Mouse (Mus musculus) fibroblast of lung, adult 2 months (primary cell): Measurements from ENCODE around the gene Hbb-bt.
"Not testable (repeated sequence)": the region's sequence is repeated elsewhere in the genome, so short reads cannot be mapped to it uniquely, and the experiment has no call there.

Source experiments
- DNase-seq: peaks from one replicate; pipeline ENCODE4 v3.0.0-alpha.2; 2011; ENCODE audit warnings: low read depth

Hbb-bt gene

DNA sequence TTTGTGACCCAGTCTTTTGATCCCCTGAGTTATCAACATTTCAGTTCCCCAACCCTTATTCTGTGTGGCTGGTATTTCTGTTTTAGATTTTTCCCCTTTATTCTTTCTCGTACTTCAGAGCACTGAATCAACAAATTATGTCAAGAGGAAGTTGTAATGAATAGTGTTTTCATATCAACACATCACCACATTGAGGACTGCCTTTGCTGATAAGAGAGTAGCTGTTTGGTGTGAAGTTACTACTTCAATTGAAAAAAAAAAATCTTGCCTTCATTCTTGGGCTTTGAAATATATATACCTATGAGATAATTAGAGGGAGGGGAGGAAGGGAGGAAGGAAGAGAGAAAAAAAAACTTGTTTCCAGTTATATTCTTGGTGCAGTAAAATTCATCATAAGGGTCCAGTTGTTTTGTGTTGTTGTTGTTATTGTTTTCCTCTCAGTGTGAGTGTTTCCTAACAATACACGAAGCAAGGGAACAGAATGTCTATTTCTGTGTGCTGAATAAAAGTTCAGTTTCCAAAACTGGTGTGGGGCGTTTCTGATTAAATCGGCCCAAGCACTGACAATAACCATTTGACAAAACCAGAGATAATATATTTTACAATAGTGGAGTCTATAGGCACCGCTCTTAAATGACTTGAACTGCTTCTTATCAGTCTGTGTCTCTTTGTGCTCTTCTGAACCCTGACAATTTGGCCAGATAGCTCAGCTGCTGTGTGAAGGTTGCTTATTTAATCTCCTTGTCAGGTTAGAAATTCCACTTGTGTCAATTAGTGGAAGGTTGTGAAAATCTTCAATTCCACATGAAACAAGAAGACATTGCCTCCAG, 4.6 kb downstream of the Hbb-bt start:
- no peak for DNase-seq

GRCm38 (mm10) chr7:103808120-103808519, 5.7 kb downstream of the Hbb-bt start:
- not testable (repeated sequence) for DNase-seq

- no peak for DNase-seq
Measured at GRCm38 (mm10) chr7:103806856-103807255, 6.9 kb downstream of the Hbb-bt start.

GRCm38 (mm10) chr7:103792669-103793388, 21.0 kb downstream of the Hbb-bt start:
- no peak for DNase-seq

DNA sequence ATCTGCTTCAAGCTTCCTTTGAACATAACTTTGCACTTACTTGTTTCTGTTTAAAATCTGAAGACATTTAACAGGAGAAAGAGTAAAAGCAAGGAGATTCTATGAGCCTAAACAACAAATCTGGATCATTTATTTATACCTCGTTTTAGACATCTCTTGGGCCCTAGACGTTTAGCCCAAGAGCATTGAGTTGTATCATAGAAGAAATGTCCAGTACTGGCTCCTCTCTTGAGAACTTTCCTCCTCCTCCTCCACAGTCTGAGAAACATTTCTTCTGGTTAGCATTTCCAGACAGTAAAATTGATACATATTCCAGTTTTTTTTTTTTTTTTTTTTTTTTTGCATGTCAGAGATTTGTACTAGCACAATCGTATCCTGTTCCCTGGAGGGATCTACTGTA, 22.1 kb downstream of the Hbb-bt start, which contains the start of gene Olfr67:
Gene Olfr67, minus strand, starts transcription at position 101 of the 400 bp plus-strand sequence.
- no peak for DNase-seq

GRCm38 (mm10) chr7:103779598-103779997, 34.2 kb downstream of the Hbb-bt start, which contains the start of gene Olfr68:
Gene Olfr68, minus strand, starts transcription at chr7:103779698.
- no peak for DNase-seq

DNA sequence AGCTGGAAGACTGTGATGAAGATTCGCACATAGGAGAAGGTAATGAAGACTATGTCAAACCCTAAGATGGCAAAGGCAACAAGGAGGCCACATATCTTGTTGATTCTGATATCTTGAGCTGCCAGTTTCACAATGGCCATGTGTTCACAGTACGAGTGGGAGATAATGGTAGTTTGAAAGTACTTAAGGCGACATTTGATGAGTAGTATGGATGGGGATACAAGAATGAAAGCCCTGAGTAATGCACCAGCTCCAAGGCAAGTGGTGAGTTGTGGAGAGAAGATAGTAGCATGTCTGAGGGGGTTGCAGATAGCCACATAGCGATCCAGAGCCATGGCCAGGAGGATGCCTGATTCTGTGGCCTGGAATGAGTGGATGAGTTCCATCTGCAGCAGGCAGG, 36.1 kb downstream of the Hbb-bt start:
- not testable (repeated sequence) for DNase-seq

DNA sequence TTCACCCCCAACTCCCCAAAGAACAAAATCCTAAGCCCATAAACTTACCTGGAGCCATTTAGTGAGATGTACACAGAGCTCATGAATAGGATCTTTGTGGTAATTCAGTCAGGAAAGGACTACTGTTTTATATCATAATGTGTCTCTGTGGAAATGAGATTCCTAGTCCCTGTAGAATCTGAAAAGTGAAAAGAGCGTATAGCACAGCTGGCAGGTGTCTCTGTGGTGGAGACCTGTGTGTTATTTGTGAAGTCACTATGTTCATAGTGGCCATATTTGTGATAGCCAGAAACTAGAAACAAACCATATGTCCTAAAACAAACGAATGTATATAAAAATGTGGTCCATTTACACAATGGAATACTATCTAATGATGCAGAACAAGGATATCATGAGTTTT, 42.3 kb downstream of the Hbb-bt start, which contains the start of gene Olfr69:
Gene Olfr69, minus strand, starts transcription at position 101 of the 400 bp plus-strand sequence.
- no peak for DNase-seq

- DNase-seq = not testable (repeated sequence)
Measured at GRCm38 (mm10) chr7:103767687-103768086, 46.1 kb downstream of the Hbb-bt start.
